Mouse (Mus musculus): ENCODE results near the gene Ank3. TPM values are rescaled to one million over a fixed set of nuclear protein-coding genes. Genes with fewer than 3 reads are reported as not detected.

The Ank3 gene
- polyA plus RNA-seq, 1 experiment from 2014 or later, result 24.5 TPM

- H3K27ac ChIP-seq (ENCODE audit: low read length), result no peak overlapping the region
- H3K4me3 ChIP-seq (ENCODE audit: low read depth, low read length), result no peak overlapping the region
- DNase-seq (ENCODE audit: low spot score), result no peak
- no peaks in the 10 kb centered on the region for H3K9me3 ChIP-seq (ENCODE audit: low read length)
- no peak overlapping the region for H3K4me2 ChIP-seq (replicated peaks; ENCODE audit: low read depth, low read length)
- H3K9ac ChIP-seq (replicated peaks; ENCODE audit: low read depth), result no peak overlapping the region
- no peaks in the 10 kb centered on the region for H3K27me3 ChIP-seq (replicated peaks; ENCODE audit: insufficient read depth, low read length)
- no peak for ATAC-seq
- no peaks in the 10 kb centered on the region for H3K4me1 ChIP-seq (ENCODE audit: insufficient read depth, low read depth, low read length)
- TF ChIP-seq CTCF (IDR thresholded peaks at IDR 0.05), result no peak
- no peak for TF ChIP-seq EP300 (IDR thresholded peaks at IDR 0.05)
- 72% methylated on average over 21 of the region's 21 CpGs for WGBS
- H3K36me3 ChIP-seq (ENCODE audit: insufficient read depth, low read length), result no peaks in the 10 kb centered on the region
Observed at GRCm38 (mm10) chr10:69981386-69982097, 583.0 kb downstream of the Ank3 start.

GRCm38 (mm10) chr10:69982701-69983100 is 584.1 kb downstream of the Ank3 start:
- Histone ChIP-seq H3K4me3 (ENCODE audit: low read depth, low read length) (no peak overlapping the region), H3K27me3 (replicated peaks; ENCODE audit: insufficient read depth, low read length) (no peaks in the 10 kb centered on the region), H3K9me3 (ENCODE audit: low read length) (no peaks in the 10 kb centered on the region), H3K4me2 (replicated peaks; ENCODE audit: low read depth, low read length) (no peak overlapping the region), H3K27ac (ENCODE audit: low read length) (no peak overlapping the region), H3K4me1 (ENCODE audit: insufficient read depth, low read depth, low read length) (no peaks in the 10 kb centered on the region), H3K36me3 (ENCODE audit: insufficient read depth, low read length) (no peaks in the 10 kb centered on the region), H3K9ac (replicated peaks; ENCODE audit: low read depth) (no peak overlapping the region)
- no peak for DNase-seq (ENCODE audit: low spot score)
- WGBS, result 86% methylated on average over 4 of the region's 4 CpGs
- no peak for TF ChIP-seq EP300 (IDR thresholded peaks at IDR 0.05)
- TF ChIP-seq CTCF (IDR thresholded peaks at IDR 0.05), result no peak
- no peak for ATAC-seq

- 95% methylated on average over 11 of the region's 11 CpGs for WGBS
- no peak for TF ChIP-seq CTCF (IDR thresholded peaks at IDR 0.05)
- TF ChIP-seq EP300 (IDR thresholded peaks at IDR 0.05), result no peak
- ATAC-seq, result no peak
Observed at GRCm38 (mm10) chr10:69987496-69987895, 588.9 kb downstream of the Ank3 start.

GRCm38 (mm10) chr10:69997082-69997481 is 598.5 kb downstream of the Ank3 start:
- whole genome bisulfite sequencing, result 52% methylated on average over 8 of the region's 8 CpGs
- Histone ChIP-seq H3K9ac (replicated peaks; ENCODE audit: low read depth) (no peak overlapping the region), H3K36me3 (ENCODE audit: insufficient read depth, low read length) (peaks cover 4% of the 10 kb centered on the region; the same call in 1 of the 2 replicates), H3K9me3 (ENCODE audit: low read length) (no peaks in the 10 kb centered on the region), H3K4me2 (replicated peaks; ENCODE audit: low read depth, low read length) (no peak overlapping the region), H3K27ac (ENCODE audit: low read length) (no peak overlapping the region), H3K27me3 (replicated peaks; ENCODE audit: insufficient read depth, low read length) (no peaks in the 10 kb centered on the region), H3K4me1 (ENCODE audit: insufficient read depth, low read depth, low read length) (no peaks in the 10 kb centered on the region), H3K4me3 (ENCODE audit: low read depth, low read length) (no peak overlapping the region)
- TF ChIP-seq EP300 (IDR thresholded peaks at IDR 0.05) (no peak), CTCF (IDR thresholded peaks at IDR 0.05) (no peak)
- ATAC-seq (no peak), DNase-seq (ENCODE audit: low spot score) (no peak)

More at GRCm38 (mm10) chr10:69987496-69987895, 588.9 kb downstream of the Ank3 start:
- Histone ChIP-seq H3K27ac (ENCODE audit: low read length) (no peak overlapping the region), H3K4me2 (replicated peaks; ENCODE audit: low read depth, low read length) (no peak overlapping the region), H3K9me3 (ENCODE audit: low read length) (0 out of 2 replicates have a peak, but pooled peaks cover 5% of the 10 kb centered on the region), H3K4me3 (ENCODE audit: low read depth, low read length) (no peak overlapping the region), H3K36me3 (ENCODE audit: insufficient read depth, low read length) (peaks cover 4% of the 10 kb centered on the region; the same call in 1 of the 2 replicates), H3K9ac (replicated peaks; ENCODE audit: low read depth) (no peak overlapping the region), H3K4me1 (ENCODE audit: insufficient read depth, low read depth, low read length) (no peaks in the 10 kb centered on the region), H3K27me3 (replicated peaks; ENCODE audit: insufficient read depth, low read length) (no peaks in the 10 kb centered on the region)
- DNase-seq (ENCODE audit: low spot score), result no peak

GRCm38 (mm10) chr10:70004058-70004457 is 605.5 kb downstream of the Ank3 start:
- Histone ChIP-seq H3K9ac (replicated peaks; ENCODE audit: low read depth) (no peak overlapping the region), H3K27me3 (replicated peaks; ENCODE audit: insufficient read depth, low read length) (no peaks in the 10 kb centered on the region), H3K27ac (ENCODE audit: low read length) (no peak overlapping the region), H3K9me3 (ENCODE audit: low read length) (no peaks in the 10 kb centered on the region), H3K4me2 (replicated peaks; ENCODE audit: low read depth, low read length) (no peak overlapping the region), H3K36me3 (ENCODE audit: insufficient read depth, low read length) (peaks cover 4% of the 10 kb centered on the region; the same call in 1 of the 2 replicates), H3K4me3 (ENCODE audit: low read depth, low read length) (no peak overlapping the region), H3K4me1 (ENCODE audit: insufficient read depth, low read depth, low read length) (no peaks in the 10 kb centered on the region)
- ATAC-seq (no peak), DNase-seq (ENCODE audit: low spot score) (no peak)
- TF ChIP-seq CTCF (IDR thresholded peaks at IDR 0.05) (no peak), EP300 (IDR thresholded peaks at IDR 0.05) (no peak)
- 85% methylated on average over 5 of the region's 5 CpGs for WGBS

- TF ChIP-seq CTCF (IDR thresholded peaks at IDR 0.05) (no peak), EP300 (IDR thresholded peaks at IDR 0.05) (no peak)
- no peak for DNase-seq (ENCODE audit: low spot score)
- ATAC-seq, result no peak
- H3K9ac ChIP-seq (replicated peaks; ENCODE audit: low read depth), result no peak overlapping the region
- no peaks in the 10 kb centered on the region for H3K27me3 ChIP-seq (replicated peaks; ENCODE audit: insufficient read depth, low read length)
- H3K27ac ChIP-seq (ENCODE audit: low read length), result no peak overlapping the region
- peaks cover 4% of the 10 kb centered on the region; the same call in 1 of the 2 replicates for H3K36me3 ChIP-seq (ENCODE audit: insufficient read depth, low read length)
- H3K4me2 ChIP-seq (replicated peaks; ENCODE audit: low read depth, low read length), result no peak overlapping the region
- H3K4me3 ChIP-seq (ENCODE audit: low read depth, low read length), result no peak overlapping the region
- H3K4me1 ChIP-seq (ENCODE audit: insufficient read depth, low read depth, low read length), result no peaks in the 10 kb centered on the region
- WGBS, result 95% methylated on average over 15 of the region's 15 CpGs
- no peaks in the 10 kb centered on the region for H3K9me3 ChIP-seq (ENCODE audit: low read length)
Observed at GRCm38 (mm10) chr10:70004831-70005230, 606.3 kb downstream of the Ank3 start.

Measured in lung, postnatal 0 days (tissue).